Mouse (Mus musculus) thymus, postnatal 10 days (tissue): ENCODE measurements around the gene Ube2n.

Experiments used
- DNase-seq, 2 experiments: peaks; one replicate each; pipeline ENCODE4 v3.0.0; 2021; ENCODE audit warnings: low spot score in 2 of 2

Gene Ube2n

DNA sequence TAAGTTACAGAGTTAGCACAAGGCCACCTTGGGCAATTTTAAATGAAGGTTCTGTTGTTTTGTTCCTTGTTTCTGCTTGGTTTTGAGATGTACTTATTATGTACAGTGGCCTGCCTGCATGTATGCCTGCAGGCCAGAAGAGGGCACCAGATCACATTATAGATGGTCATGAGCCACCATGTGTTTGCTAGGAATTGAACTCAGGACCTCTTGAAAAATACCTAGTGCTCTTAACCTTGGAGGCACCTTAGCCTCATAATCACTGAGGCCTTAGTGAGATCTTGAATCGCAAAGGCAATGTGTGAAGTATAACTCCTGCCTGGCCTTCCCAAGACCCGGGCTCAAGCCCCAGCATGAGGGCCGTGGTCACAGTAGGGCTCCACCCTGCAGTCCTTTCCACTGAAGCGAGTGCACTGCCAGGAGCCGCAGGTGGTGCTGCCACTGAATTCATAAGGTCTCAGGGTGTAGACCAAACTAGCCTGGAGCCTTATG, 42.4 kb downstream of the Ube2n start:
- peak in 1 of 2 experiments; percentile 34 for DNase-seq

DNA sequence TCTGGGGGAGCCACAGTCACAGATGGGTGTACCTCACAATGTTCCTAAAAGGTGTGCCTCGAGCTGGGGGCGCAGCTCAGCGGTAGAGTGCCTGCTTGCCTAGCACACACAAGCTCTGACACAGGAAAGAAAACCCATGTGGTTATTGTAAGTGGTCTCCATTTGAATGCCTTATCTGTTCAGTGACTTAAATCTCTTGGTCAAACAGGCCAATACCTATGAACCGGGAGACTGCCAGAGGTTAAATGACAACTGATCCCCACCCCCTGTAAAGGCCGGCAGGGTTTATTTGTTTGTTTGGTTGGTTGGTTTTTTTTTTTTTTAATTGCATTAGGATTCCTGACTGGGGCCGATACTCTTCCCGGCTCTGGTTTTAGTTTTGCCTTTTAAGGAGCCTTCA, 44.5 kb downstream of the Ube2n start:
- no peak for DNase-seq

DNA sequence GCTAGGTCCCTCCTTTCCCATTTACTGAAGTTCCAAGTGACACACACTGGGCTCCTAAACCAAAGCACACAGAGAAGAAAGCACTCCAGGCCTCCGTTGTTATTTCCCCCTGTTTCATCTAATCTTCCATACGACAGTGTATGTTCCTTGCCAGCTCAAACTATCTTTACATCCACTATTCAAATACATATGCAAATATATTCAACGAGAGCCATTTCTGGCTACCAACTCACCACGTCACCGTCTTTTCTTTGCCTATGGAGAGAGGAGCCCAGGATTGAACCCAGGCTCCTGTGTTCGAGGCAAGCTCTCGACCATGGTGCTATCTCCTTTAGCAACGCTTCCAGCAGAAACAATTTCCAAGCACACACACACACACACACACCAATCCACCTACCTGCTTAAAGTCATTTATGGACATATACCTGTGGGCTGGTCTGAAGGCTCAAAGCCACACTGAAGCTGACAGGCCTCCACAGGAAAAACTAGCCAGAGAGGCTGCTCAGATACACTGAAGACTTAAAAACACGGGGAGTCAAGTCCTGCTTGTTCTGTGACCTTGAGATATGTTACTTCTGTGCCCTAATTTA, 45.5 kb downstream of the Ube2n start:
- no peak for DNase-seq

GRCm38 (mm10) chr10:95561616-95562015, 46.7 kb downstream of the Ube2n start:
- DNase-seq = no peak

DNA sequence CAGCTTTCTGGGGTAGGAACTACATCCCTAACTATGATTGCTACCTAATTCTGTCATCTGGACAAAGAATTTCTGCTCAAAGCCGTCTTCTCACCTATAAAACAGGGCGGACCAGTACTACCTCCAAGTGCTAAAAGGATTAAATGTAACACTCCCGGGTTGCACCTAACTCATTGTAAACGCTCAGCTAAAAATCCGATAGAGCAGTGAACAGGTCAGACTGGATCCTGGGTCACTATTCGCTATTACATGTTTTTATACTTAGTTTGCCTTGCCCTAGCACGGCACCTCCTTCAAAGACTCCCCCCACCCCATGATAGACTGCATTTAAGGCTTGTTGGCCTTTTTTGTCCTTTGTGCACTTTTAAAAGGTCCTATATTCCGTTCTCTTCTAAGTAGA, 47.5 kb downstream of the Ube2n start:
- DNase-seq = no peak

- peak; percentile 37 to 46 for DNase-seq
These were observed 48.2 kb downstream of the Ube2n start for GRCm38 (mm10) chr10:95562859-95563841.

DNA sequence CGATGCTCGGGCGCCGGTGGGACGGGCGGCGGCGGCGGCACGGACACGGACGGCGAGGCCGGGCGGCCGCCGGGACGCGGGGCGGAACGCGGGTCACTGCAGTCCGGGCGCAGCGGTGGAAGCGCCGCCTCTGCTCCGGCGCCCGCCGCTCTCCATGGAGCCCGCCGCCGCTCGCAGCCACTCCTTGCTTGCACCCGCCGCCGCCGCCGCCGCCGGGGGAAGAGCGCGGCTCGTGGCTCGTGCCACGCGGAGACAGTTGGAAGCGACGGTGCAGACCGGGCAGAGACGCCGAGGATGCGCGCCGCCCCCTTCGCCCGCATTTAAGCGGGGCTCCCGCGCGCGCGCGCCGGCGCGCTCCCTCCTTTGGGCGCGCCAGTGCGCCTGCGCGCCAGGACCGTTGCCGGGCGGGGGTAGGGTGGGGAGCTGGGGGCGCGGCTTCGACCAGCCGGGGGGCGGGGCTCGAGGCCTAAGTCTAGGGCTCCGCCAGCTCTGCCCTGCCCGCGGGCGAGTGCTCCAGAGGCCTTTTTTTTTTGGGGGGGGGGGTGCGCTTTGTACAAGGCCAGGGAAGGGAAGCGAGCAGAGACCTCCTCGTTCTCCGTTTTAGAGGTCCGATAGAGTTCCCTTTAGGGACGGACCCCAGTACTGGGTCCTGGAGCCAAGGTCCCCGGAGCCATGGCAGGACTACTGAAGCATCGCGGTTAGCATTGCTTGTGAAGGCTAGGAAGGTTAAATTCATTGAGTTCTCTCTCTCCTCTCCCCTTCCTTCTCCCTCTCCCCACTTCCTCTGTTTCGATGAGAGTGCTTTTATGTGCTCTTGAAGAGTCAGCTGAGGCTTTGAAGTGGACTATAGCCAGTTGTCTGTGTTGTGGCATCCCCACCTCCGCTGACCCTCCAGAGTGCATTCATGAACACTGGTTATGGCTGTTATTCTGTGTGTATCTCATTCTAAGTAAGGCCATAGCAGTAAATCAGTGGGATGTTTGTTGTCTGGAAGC, 49.2 kb downstream of the Ube2n start, which contains the start of gene Nudt4:
TSS of gene Nudt4 (minus strand) at position 296 of the 995 bp plus-strand sequence.
- DNase-seq = peak; percentile 79 to 92

- DNase-seq = peak in 1 of 2 experiments; percentile 11
These were observed 50.4 kb downstream of the Ube2n start for GRCm38 (mm10) chr10:95565156-95565854.

- no peak for DNase-seq
These were observed 51.8 kb downstream of the Ube2n start for GRCm38 (mm10) chr10:95566786-95567185.

- DNase-seq = no peak
These were observed 52.6 kb downstream of the Ube2n start for GRCm38 (mm10) chr10:95567550-95567949.

GRCm38 (mm10) chr10:95568016-95568415, 53.1 kb downstream of the Ube2n start:
- DNase-seq = no peak

DNA sequence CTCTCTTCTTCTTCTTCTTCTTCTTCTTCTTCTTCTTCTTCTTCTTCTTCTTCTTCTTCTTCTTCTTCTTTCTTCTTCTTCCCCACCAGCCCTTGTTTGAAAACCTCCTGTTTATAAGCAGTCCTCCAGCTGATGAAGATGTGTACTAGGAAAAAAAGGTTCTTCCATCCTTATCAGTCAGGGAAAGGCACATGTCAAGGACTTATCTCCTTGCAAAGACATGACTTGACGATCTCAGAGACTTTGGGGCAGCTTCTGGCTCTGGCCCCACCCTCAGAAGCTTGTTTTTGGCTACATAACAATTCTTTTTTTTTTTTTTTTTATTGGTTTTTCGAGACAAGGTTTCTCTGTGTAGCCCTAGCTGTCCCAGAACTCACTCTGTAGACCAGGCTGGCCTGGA, 54.5 kb downstream of the Ube2n start:
- DNase-seq = no peak

DNA sequence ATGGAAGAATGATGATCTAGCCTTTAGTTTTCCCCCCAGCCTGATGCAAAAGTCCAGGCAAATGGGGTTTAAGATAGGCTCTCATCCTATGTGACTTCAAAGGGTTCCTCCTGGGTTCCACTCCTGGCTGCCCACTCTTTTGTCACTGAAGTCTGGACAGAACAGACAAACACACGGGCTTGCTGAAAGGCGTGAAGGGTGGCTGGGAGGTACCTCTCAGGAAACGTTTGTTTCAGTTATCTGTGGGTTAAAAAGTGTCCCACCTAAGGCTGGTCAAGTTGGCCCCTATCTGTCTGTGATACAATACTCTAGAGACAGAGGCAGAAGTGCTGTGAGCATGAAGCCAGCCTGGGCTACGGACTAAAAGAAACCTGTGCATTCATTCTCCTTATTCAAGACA, 60.0 kb downstream of the Ube2n start:
- DNase-seq = no peak

DNA sequence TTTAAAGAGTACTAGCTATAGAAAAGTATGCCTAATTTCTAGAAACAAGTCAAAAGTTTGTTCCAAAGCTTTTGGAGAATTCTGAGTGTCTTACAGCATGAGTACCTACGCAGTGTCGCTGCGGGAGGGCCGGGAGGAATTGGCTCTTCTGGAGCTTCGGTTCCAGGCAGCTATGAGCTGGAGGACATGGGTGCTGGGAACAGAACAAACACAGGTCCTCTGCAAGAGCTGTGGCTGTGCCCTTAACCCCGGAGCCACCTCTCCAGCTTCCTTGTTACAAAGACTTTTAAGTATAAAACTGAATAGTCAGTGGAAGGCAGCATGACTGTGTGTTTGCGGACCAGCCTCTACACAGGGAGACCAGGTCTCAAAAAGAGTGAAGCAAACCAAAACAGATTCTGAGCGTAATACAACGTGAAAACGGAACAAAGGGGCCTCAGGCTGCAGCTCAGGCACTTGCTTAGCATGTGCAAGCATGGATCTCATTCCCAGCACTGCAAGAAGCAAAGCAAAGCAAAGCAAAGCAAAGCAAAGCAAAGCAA, 61.0 kb downstream of the Ube2n start:
- no peak for DNase-seq

DNA sequence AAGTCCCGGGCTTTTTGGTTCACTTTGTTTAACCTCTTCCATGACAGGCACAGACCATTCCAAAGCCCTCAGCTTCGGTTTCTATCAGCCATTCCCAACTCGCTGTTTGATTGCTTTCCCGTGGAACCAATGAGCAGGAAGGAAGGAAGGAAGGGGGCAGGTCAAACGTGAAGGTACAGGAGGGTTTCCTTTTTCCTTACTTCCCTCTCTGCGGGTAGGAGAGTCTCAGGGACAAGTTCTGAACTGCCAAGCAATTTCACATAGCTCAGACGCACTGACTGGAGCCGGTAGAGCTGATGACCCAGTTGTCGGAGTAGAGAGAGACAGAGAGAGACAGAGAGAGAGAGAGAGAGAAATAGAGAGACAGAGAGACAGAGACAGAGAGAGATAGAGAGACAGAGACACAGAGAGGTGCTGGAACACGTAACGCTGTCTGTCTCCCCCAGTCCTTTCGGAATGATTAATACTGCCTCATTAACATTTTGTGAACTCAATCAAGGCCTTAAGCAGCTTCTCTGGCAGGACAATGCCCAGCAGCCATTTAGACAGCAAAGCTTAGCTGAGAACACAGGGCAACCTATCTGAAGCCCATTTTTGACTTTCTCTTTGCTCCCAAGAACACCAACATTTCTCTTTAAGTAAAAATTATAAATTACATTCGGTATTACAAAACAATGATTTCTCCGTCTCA, 62.1 kb downstream of the Ube2n start:
- DNase-seq = no peak

DNA sequence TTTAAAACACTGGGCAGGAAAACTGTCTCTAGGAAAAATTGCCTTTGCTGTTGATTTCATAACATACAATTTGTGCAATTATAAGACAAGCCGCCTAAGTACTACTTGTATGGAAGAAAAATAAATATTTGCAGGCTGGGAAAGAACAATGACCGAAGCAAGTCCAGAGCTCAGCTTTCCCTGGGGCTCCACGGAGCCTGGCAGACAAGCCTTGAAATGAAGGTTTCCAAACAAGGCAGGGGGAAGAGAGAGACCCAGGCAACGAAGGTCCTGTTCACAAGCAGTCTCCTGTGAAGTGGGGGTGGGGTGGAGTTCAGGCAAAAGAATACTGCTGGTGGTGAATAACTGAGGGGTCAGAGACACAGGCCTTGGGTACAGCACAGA, 62.6 kb downstream of the Ube2n start:
- DNase-seq = no peak

- no peak for DNase-seq
These were observed 70.6 kb downstream of the Ube2n start for GRCm38 (mm10) chr10:95585554-95585953.

DNA sequence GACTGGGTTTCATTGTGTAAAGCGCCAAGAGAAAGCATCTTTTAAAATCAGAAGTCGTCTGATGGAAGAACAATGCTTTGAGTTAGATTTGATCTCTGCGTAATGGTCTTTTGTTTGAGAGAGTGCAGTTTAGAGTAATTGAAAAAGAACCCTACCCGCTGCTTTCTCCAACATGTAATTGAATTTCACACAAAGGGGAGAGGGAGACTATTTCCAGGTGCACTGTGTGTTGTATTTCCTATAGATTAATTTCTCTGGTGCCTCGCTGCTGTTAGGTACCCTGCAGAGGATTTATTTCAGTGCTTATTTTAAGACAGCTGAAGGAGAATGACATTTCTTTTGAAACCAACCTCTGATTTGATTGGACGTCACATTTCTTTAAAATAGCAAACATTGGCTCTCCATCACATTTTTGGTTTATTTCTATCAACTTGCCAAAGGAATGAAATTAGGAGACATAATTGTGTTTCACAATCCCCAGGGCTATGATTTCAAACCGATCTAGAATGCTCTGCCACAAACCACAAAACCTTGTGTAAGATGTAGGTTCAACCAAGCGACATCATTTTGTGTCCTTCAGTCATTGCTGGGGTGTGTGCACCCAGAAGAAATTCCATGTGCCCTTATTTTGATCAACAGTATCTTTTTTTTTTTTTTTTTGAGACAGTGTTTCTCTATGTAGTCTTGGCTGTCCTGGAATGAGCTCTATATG, 72.7 kb downstream of the Ube2n start:
- no peak for DNase-seq

DNA sequence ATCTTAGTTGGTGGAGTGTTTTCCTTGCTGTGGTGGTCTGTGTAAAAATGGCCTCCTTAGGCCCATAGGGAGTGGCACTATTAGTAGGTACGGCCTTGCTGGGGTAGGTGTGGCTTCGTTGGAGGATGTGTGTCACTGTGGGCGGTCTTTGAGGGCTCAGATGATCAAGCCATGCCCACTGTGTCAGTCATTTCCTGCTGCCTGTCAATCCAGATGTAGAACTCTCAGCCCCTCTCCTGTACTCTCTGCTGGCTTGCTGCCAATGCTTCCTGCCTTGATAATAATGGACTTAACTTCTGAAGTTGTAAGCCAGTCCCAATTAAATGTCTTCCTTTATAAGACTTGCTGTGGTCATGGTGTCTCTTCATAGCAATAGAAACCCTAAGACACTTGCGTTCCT, 74.3 kb downstream of the Ube2n start:
- DNase-seq = no peak
